Mouse (Mus musculus) ES-E14 (cell line): ENCODE measurements around the gene Gm12185.
"Not testable (repeated sequence)": the region's sequence is repeated elsewhere in the genome, so short reads cannot be mapped to it uniquely, and the experiment has no call there.

Source experiments
- CHD2 ChIP-seq: IDR thresholded peaks from 2 replicates; pipeline ENCODE4 v1.6.1; 2014; ENCODE audit warnings: mild to moderate bottlenecking, low read depth, low read length, inconsistent platforms
- HCFC1 ChIP-seq: IDR thresholded peaks from 2 replicates; pipeline ENCODE4 v1.6.1; 2012; ENCODE audit warnings: low read length, inconsistent platforms, borderline replicate concordance; ENCODE audit not compliant: insufficient read depth
- ZC3H11A ChIP-seq: IDR thresholded peaks from 2 replicates; pipeline ENCODE4 v1.6.1; 2012; ENCODE audit warnings: low read depth, mild to moderate bottlenecking, inconsistent platforms, low read length, borderline replicate concordance

DNA sequence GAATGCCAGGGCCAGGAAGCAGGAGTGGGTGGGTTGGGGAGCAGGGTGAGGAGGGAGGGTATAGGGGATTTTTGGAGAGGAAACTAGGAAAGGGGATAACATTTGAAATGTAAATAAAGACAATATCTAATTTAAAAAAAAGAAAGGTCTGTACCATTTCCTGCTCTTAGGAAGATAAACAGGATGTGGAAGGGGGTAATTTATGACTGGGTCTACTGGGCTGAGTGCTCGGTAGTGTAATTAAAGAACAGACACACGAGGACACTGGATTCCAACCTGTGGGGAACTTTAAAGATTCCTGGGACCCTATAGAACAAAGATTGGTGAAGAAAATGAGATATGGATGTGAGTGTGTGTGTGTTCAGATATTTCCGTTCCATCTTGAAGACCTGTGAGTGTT lies 9.2 kb downstream of the Gm12185 start:
- not testable (repeated sequence) for TF ChIP-seq ZC3H11A, CHD2, HCFC1
